Mouse (Mus musculus) kidney, embryonic 16.5 days (tissue): ENCODE data around the gene Sufu. TPM values are rescaled to one million over a fixed set of nuclear protein-coding genes. Genes with fewer than 3 reads are reported as not detected.

Experiments
- ATAC-seq: fragments of 200-750 bp; cut with Nextera tagmentation; 2 replicates; pipeline ENCODE4 v1.8.0; 2017; ENCODE audit warnings: moderate TSS enrichment; ENCODE audit not compliant: low FRiP score, low TSS enrichment
- H3K27ac ChIP-seq: fragments of 300-500 bp; sonication (generic); 2 replicates; pipeline ENCODE4 v1.5.1; 2014; ENCODE audit warnings: low read length
- H3K27me3 ChIP-seq: fragments of 300-500 bp; sonication (generic); 2 replicates; pipeline ENCODE4 v1.6.1; 2014; ENCODE audit warnings: low read length, control low read depth, mixed read lengths; ENCODE audit not compliant: insufficient read depth
- H3K36me3 ChIP-seq: fragments of 300-500 bp; sonication (generic); 2 replicates; pipeline ENCODE4 v1.6.1; 2014; ENCODE audit warnings: low read length, control low read depth, mixed read lengths; ENCODE audit not compliant: insufficient read depth
- H3K4me1 ChIP-seq: fragments of 300-500 bp; sonication (generic); 2 replicates; pipeline ENCODE4 v1.6.1; 2014; ENCODE audit warnings: low read length, control low read depth, mixed read lengths; ENCODE audit not compliant: insufficient read depth
- H3K4me2 ChIP-seq: fragments of 300-500 bp; sonication (generic); replicated peaks from 2 replicates; pipeline ENCODE4 v1.6.1; 2014; ENCODE audit warnings: low read depth, low read length
- H3K4me3 ChIP-seq: fragments of 300-500 bp; sonication (generic); 2 replicates; pipeline ENCODE4 v1.5.1; 2014; ENCODE audit warnings: mild to moderate bottlenecking, low read length
- H3K9ac ChIP-seq: fragments of 300-500 bp; sonication (generic); replicated peaks from 2 replicates; pipeline ENCODE4 v1.6.1; 2014; ENCODE audit warnings: low read length
- H3K9me3 ChIP-seq: fragments of 300-500 bp; sonication (generic); 2 replicates; pipeline ENCODE4 v1.6.1; 2016; ENCODE audit warnings: low read length, control low read depth
- WGBS: fragments of 180-500 bp; shearing (Covaris S2); extraction: QIAGEN DNeasy Blood & Tissue Kit; methylation state at CpG from one replicate; pipeline ENCODE4 v1.1.7; 2014; 5-methylcytosine and 5-hydroxymethylcytosine counted together
- polyA plus RNA-seq: library from polyadenylated mRNA; unstranded; fragments of >200 nt; fragmentation: Nextera tagmentation; extraction: Ambion mirVana; gene quantifications from 2 replicates; pipeline ENCODE4 v1.2.1, GENCODE M21; 2015

Sufu gene
- polyA plus RNA-seq, 1 experiment from 2014 or later, result 50.7 TPM

DNA sequence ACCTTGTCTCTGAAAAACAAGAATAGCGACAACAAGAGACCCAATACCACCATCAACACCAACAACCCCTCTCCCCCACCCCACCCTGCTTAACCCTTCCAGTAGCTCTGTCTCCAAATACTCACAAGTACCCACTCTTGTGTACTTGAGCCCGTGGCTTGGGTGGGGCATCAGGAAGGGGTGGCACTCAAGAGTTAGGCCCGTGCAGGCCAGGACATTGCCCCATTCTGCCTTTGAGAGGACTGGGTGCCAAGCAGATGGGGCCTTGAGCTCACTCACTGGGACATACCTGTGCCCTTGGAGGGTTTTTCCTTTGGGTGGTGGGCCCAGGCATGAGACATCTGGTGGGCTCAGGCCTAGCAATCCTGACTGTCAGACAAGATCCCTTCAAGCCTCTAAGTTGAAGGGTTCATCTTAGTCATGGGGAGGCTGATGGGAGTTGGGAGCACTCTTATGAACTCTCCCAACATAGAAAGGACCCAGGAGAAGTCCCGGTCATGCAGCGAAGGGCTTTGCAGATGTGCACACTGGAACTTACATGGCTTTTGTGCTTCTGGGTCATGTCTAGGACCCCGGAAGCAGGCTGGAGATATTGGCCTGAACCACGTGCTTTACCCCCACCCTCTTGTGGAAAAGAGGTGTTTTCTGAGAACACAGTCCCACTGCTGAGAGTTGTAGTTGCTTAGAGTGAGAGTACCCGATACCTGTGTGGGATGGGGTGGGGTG lies 109.1 kb downstream of the Sufu start:
- Histone ChIP-seq H3K27ac (peak overlapping the region; percentile 100; the same call in 1 of the 2 replicates), H3K4me1 (peaks cover 66% of the 10 kb centered on the region), H3K9me3 (no peaks in the 10 kb centered on the region), H3K9ac (peak overlapping the region; percentile 99), H3K36me3 (peaks cover 33% of the 10 kb centered on the region), H3K4me2 (peak overlapping the region; percentile 79), H3K4me3 (peak overlapping the region; percentile 93), H3K27me3 (no peaks in the 10 kb centered on the region)
- no peak for ATAC-seq
- 72% methylated on average over 8 of the region's 8 CpGs for WGBS

DNA sequence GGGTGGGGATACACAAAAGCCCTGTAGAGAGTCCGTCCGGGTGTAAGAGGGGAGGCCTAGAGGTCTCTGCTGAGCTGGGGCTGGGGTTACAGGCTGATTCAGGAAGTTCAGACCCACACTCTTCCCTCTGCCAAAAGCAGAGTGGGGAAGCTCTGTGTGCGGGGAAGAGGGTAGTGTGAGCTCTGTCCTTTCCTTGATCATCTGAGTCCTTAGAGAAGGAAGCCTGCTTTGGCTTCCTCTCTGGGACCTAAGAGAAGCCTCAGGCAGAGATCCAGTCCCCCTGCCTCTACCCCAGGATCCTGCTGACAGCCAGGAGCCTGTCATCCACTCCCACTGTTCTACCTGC lies 109.6 kb downstream of the Sufu start:
- H3K27me3 ChIP-seq, result no peaks in the 10 kb centered on the region
- WGBS, result 37% methylated on average over 3 of the region's 3 CpGs
- peaks cover 69% of the 10 kb centered on the region for H3K4me1 ChIP-seq
- H3K9me3 ChIP-seq, result no peaks in the 10 kb centered on the region
- no peak for ATAC-seq
- peak overlapping the region; percentile 82 for H3K27ac ChIP-seq
- peak overlapping the region; percentile 99 for H3K9ac ChIP-seq
- peak overlapping the region; percentile 93 for H3K4me3 ChIP-seq
- peaks cover 34% of the 10 kb centered on the region for H3K36me3 ChIP-seq
- H3K4me2 ChIP-seq, result peak overlapping the region; percentile 79

DNA sequence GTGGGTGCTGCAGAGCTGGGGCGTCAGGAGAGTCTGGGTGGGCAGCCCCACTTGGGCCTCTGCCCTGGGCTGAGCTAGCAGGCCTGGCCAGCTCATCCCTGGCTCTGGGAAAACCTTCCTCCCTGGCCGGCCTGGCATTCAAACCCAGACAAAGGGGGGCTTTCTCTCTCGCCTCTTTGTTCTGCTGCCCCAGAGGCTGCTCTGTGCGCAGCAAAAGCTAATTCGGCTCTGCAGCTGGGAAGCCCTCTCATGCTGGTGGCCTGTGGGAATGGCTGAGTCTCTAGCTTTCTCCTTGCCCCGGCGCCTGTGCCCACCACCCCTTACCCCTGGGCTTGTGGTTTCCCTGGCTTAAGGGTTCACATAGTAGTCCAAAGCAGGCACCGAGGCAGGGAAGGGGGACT lies 110.5 kb downstream of the Sufu start:
- no peaks in the 10 kb centered on the region for H3K27me3 ChIP-seq
- H3K36me3 ChIP-seq, result peaks cover 40% of the 10 kb centered on the region
- peaks cover 71% of the 10 kb centered on the region for H3K4me1 ChIP-seq
- WGBS, result 59% methylated on average over 8 of the region's 8 CpGs
- H3K27ac ChIP-seq, result peak overlapping the region; percentile 82
- H3K4me2 ChIP-seq, result peak overlapping the region; percentile 79
- no peaks in the 10 kb centered on the region for H3K9me3 ChIP-seq
- H3K9ac ChIP-seq, result peak overlapping the region; percentile 99
- ATAC-seq, result no peak
- H3K4me3 ChIP-seq, result peak overlapping the region; percentile 93

DNA sequence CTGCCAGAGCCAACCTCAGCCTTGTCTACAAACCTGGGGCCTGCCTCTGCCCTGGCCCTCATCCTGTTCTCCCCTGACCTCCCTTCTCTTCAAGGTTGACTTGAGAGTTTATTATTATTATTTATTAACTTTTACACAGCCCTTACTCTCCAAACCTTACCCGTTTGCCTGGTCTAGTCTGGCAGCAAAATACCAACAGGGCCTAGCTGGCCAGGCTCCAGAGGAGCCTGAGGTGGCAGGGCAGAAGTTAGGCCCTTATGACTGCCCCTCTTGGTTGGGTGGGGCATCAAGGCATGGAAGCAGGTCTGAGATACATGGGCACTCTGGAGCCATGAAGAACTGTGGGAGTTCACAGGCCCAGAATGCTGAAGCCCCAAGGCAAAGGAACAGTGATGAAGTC lies 111.1 kb downstream of the Sufu start:
- 32% methylated on average over 1 of the region's 1 CpGs for WGBS
- Histone ChIP-seq H3K9ac (peak overlapping the region; percentile 99; the same call in 1 of the 2 replicates), H3K36me3 (peaks cover 46% of the 10 kb centered on the region), H3K4me3 (no peak overlapping the region), H3K4me1 (peaks cover 71% of the 10 kb centered on the region), H3K9me3 (no peaks in the 10 kb centered on the region), H3K4me2 (peak overlapping the region; percentile 79), H3K27ac (peak overlapping the region; percentile 82), H3K27me3 (no peaks in the 10 kb centered on the region)
- 0 out of 2 replicates have a peak, but pooled peaks have one; percentile 24 for ATAC-seq

DNA sequence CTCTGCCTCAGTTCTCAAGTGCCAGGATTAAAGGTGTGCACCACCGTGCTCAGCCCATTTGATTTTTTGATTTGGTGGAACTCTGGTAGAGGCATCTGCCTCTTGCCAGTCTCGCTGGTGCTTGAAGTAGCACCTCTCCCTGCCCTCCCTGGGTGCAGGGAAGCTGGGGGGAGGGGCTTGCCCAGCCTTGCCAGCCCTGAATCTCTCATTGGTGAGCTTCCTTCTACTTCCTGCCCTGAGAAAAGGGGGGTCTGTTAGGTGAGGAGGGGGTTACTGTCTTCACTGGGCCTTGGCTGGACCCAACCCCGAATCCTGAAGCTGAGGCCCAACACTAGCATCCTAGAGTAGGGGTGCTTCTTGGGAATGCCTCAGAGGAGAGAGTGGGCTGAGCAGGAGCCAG lies 112.0 kb downstream of the Sufu start:
- H3K4me3 ChIP-seq, result no peak overlapping the region
- H3K27ac ChIP-seq, result peak overlapping the region; percentile 82
- 14% methylated on average over 3 of the region's 3 CpGs for whole genome bisulfite sequencing
- H3K4me2 ChIP-seq, result peak overlapping the region; percentile 79
- no peak for ATAC-seq
- peaks cover 55% of the 10 kb centered on the region for H3K36me3 ChIP-seq
- no peaks in the 10 kb centered on the region for H3K9me3 ChIP-seq
- peak overlapping the region; percentile 43 for H3K9ac ChIP-seq
- H3K4me1 ChIP-seq, result peaks cover 71% of the 10 kb centered on the region
- no peaks in the 10 kb centered on the region for H3K27me3 ChIP-seq

DNA sequence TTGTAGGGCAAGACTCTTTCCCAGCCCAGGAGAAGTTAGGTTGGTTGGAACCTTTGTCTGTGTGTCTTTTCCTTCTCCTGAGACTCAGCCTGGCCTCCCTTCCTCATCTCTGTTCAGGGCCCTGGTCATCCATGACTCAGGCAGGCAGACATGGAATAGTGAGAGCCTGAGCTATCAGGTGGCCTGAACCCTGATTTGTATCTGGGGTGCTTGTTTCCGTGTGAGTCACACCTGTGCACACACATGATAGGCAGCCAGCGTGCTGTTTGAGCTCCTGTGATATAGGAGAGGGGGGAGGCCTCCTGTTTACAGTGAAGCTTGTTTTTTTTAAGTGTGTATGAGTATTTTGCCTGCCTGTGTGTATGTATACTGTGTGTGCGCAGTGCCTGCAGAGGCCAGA lies 112.5 kb downstream of the Sufu start:
- peak overlapping the region; percentile 82 for H3K27ac ChIP-seq
- no peak overlapping the region for H3K4me3 ChIP-seq
- no peaks in the 10 kb centered on the region for H3K9me3 ChIP-seq
- 48% methylated on average over 3 of the region's 3 CpGs for WGBS
- H3K36me3 ChIP-seq, result peaks cover 59% of the 10 kb centered on the region
- peak overlapping the region; percentile 79 for H3K4me2 ChIP-seq
- H3K9ac ChIP-seq, result peak overlapping the region; percentile 43
- H3K4me1 ChIP-seq, result peaks cover 71% of the 10 kb centered on the region
- ATAC-seq, result no peak
- no peaks in the 10 kb centered on the region for H3K27me3 ChIP-seq

DNA sequence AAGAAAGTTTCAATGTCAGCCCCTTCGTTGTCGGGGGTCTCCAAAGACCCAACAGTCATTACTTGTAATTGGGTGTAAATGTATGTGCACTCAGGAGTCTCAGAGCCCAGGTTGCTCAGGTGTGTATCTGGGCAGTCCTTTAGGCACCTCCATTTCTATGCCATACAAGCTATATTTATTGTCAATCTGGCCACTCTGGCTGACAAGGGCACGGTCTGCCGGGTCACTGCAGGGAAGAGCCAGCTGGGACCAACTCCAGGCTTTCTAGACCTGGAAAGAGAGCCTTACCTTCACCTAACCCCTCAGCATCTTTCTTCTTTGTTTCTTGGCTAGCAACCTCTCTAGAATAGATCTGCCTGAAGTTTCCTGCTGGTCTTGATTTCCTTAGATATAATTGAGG lies 113.0 kb downstream of the Sufu start:
- 67% methylated on average over 4 of the region's 4 CpGs for WGBS
- no peak for ATAC-seq
- Histone ChIP-seq H3K4me1 (peaks cover 65% of the 10 kb centered on the region), H3K9ac (no peak overlapping the region), H3K4me2 (peak overlapping the region; percentile 79), H3K27ac (peak overlapping the region; percentile 82; the same call in 1 of the 2 replicates), H3K27me3 (no peaks in the 10 kb centered on the region), H3K9me3 (no peaks in the 10 kb centered on the region), H3K4me3 (no peak overlapping the region), H3K36me3 (peaks cover 65% of the 10 kb centered on the region)

DNA sequence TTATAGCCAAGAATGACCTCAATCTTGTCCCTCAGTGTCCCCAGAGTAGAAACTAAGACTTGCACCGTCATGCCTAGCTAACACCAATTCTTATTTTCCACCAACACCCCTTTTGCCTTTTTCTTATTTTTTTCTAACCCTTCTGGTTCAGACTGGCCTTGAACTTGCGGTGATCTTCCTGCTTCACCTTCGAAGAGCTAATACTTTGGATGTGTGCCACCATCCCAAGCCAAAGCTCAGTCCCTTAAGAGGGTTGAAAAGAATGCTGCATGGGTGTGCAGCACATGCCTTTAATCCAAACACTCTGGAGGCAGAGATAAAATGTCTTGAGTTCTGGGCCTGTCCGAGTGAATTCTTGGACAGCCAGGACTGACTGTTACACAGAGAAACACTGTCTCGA lies 113.7 kb downstream of the Sufu start:
- Histone ChIP-seq H3K27ac (peak overlapping the region; percentile 48; the same call in 1 of the 2 replicates), H3K9ac (peak overlapping the region; percentile 17; the same call in 1 of the 2 replicates), H3K9me3 (no peaks in the 10 kb centered on the region), H3K4me2 (no peak overlapping the region), H3K4me3 (no peak overlapping the region), H3K36me3 (peaks cover 67% of the 10 kb centered on the region), H3K4me1 (peaks cover 59% of the 10 kb centered on the region), H3K27me3 (no peaks in the 10 kb centered on the region)
- WGBS, result 68% methylated on average over 5 of the region's 5 CpGs
- ATAC-seq, result no peak

DNA sequence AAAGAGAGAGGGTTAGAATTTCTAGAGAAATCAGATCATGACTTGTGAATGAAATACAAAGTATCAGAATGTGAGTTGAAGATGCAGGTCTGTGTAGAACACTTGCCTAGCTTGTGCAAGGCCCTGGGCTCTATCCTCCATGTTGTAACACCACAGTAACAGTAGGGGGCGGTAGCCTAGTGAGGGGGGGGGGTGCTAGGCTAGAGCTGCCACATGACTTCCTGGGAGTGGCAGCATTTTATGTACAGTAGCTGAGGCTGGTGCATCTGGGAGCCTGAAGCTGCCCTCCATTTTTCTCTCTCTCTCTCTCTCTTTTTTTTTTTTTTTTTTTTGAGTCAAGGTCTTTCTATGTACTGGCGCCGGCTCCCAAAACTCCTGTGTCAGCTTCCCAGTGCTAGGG lies 114.1 kb downstream of the Sufu start:
- Histone ChIP-seq H3K4me2 (no peak overlapping the region), H3K27me3 (no peaks in the 10 kb centered on the region), H3K9ac (no peak overlapping the region), H3K9me3 (no peaks in the 10 kb centered on the region), H3K36me3 (peaks cover 67% of the 10 kb centered on the region), H3K4me3 (no peak overlapping the region), H3K4me1 (peaks cover 55% of the 10 kb centered on the region), H3K27ac (peak overlapping the region; percentile 48; the same call in 1 of the 2 replicates)
- 52% methylated on average over 3 of the region's 3 CpGs for WGBS
- ATAC-seq, result no peak

DNA sequence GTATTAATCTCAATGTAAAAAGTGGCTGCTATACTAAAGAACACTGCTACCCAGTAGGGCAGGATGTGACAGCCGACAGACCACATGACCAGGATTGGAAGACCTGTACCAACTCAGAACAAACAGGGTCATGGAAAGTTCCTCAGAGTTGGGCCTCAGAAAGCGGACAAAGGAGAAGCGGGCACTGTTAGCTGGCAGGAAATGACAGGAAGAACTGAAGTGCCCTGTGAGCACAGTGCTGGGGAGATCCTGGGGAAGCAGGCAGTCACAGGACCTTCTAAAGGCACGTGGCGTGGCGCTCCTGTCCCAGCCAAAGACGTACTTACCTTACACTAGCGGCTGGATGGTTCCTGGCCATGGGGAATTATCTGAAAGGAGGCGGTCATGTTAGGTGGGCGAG lies 114.6 kb downstream of the Sufu start:
- WGBS, result 80% methylated on average over 10 of the region's 10 CpGs
- H3K4me3 ChIP-seq, result no peak overlapping the region
- H3K4me2 ChIP-seq, result no peak overlapping the region
- H3K9me3 ChIP-seq, result no peaks in the 10 kb centered on the region
- H3K27me3 ChIP-seq, result no peaks in the 10 kb centered on the region
- H3K36me3 ChIP-seq, result peaks cover 66% of the 10 kb centered on the region
- no peak overlapping the region for H3K9ac ChIP-seq
- H3K4me1 ChIP-seq, result peaks cover 51% of the 10 kb centered on the region
- no peak for ATAC-seq
- H3K27ac ChIP-seq, result peak overlapping the region; percentile 48; the same call in 1 of the 2 replicates
